Mouse (Mus musculus) kidney, adult 8-10 months (tissue): ENCODE measurements around the gene Rbm7.
"Not testable (repeated sequence)": the region's sequence is repeated elsewhere in the genome, so short reads cannot be mapped to it uniquely, and the experiment has no call there.

Source experiments
- DNase-seq, 2 experiments: peaks; one replicate each; pipeline ENCODE4 v3.0.0; 2022

Gene Rbm7

DNA sequence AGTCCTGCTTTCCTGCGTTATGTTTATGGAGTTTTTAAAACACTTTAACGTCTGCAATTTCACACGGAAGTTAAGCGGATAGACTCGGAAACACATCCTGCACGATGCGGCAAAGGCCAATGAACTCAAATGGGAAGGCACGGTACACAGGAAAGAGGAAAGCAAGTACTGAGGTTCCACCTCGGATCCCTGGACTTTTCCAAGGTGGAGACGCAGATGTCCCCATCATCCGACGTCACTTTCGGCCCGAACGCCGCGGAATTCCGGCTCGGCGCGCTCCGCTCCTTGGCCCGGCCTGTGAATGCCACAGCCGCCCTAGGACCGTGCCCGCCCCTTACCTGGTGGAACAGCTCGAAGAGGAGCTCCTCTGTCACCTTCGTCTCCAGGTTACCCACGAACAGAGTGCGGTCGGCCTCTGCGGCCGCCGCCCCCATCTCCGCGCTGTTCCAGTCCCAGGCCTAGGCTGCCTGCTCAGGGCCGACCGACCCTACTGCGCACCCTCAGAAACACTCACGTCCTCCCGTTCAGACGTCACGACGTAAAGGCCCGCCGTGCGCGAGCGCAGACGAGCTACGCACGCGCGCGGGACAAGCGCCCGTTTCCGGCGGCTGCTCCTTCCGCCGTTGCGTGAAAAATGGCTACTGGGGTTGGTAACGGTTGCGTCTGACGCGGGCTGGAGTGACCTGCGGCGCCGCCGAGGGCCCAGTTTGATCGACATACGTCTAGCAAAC, at the start of gene Rbm7, which contains the start of gene Gm5617:
Rbm7 (minus strand) TSS at position 483 of the 731 bp plus-strand sequence.
Gm5617 (plus strand) TSS at position 626 of the 731 bp plus-strand sequence.
- peak; percentile 93 to 94 for DNase-seq

DNA sequence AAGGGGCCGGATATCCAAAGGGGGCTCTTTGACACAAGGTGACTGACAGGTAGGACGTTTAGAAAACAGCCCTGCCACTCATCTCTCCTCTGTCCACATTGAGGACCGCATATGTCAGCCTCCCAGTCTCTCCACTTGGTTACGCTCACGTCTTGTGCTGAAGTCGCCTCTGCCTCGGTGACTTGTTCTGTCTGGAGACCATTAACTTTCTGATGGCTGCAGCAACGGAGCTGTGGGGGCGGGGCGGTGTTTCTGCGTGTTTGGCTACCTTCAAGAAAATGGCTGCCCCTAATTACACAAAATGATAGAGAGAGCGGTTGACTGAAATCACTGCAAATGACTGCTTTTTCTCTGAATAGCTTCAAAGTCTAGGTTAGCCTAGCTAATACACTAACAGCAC, 43.6 kb upstream of the Rbm7 start:
- DNase-seq: no peak

DNA sequence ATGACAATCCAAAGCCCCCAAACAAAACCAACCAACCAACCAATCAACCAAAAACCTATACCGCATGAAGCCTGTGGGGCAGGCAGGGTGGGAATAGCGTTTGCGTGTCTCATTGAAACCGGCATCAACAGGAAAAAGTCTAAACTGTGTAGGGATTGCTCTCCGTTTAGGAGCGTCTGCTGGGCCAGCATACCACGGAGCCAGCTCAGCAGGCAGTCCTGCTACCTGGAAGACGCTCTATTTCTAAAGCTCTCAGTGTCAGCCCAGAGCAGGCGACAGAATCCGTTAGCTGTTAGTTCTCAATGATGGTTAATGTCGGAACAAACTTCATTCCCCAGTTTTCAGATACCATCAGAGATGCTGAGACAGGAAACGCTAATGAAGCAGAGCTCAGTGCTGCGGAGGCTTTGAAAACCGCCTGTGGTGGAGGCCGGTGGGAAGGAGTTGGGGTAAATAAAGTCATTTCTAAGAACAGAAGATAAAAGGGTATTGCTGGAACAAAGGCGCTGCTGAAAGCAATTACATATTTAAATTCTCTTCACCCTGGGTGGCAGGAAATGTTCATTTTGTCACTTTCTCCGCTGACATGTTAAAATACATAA, 43.0 kb upstream of the Rbm7 start:
- DNase-seq: no peak

DNA sequence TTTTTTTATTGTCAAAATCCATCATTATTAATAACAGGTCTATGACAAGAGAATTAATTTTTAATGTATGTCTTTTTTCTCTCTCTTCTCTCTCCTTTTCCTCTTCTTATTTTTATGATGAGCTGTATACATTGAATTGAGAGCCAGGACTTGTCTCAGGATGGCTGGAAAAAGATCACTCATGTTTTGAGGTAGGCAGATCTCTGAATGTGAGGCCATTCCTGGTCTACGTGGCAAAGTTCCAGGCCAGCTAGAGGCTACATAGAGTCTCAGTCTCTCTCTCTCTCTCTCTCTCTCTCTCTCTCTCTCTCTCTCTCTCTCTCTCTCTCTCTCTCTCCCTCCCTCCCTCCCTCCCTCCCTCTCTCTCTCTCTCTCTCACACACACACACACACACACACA, 42.5 kb upstream of the Rbm7 start:
- DNase-seq: not testable (repeated sequence)

DNA sequence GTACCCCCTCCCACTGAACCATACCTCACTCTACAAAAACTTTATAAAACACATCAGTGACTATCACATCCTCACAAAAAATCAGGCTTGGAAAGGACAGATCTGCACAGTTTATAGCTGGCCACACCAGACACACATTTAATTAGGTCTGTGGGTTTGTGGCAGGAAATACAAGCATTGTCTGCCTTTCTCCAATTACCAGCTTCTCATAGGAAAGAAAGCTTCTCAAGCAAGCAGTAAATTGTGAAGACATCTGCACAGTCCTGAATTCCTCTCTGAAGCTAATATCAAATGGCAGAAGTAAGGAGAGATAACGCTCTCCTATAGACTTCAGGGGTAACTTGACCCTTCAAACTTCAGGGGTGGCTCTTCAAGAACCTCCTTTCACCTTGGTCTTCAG, 41.3 kb upstream of the Rbm7 start:
- no peak for DNase-seq

GRCm38 (mm10) chr9:48532730-48533129, 37.6 kb upstream of the Rbm7 start:
- no peak for DNase-seq

DNA sequence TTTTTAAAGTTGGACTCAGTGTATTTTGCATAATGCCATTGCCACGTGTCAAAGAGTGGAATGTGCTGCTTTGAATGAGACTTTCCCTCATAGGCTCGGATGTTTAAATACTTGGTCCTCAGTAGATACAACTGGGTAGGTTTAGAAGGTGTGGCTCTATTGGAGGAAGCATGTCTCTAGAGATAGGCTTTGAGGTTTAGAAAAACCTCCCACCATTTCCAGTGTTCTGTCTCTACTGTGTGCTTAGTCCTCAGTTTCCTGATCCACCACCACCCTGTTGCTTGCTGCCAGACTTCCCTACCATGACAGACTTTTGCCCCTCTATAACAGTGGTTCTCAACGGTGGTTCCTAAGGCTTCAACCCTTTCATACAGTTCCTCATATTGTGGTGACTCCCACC, 37.1 kb upstream of the Rbm7 start:
- no peak for DNase-seq

DNA sequence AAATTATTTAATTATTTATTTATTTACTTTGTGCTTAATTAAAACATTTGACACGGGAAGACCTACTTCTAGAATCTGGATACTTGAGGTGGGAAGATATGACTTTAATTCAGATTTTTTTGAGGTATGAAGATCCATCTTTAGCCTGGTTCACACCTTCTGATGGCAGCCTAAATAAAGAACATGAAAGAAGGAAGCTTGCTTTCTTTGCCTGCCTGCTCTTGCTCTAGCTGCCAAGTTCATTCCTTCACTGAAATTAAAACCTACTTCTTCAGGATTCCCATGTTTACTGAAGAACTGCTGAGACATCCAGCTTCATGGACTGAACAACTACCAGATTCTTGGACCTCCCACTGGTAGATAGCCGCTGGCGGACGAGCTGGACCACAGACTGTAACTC, 36.2 kb upstream of the Rbm7 start:
- DNase-seq: no peak

DNA sequence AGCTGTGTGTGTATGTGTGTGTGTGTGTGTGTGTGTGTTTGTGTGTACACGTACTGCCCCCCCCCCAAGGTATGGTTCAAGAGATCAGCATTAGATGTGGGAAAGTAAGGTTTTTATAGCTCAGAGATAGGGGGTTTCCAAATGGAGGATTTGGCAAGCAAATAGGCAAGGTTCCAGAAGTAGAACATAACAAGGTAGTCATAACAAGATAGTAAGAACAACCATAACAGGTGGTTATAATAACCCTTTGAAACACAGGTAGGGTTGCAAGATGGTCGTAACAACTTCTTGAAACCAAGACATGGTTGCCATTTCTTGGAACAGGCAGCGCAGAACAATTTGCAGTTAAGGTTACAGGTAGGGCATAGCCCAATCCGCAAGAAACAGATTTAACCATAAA, 31.4 kb upstream of the Rbm7 start:
- DNase-seq: no peak

GRCm38 (mm10) chr9:48525566-48525965, 30.5 kb upstream of the Rbm7 start:
- DNase-seq: no peak

GRCm38 (mm10) chr9:48520405-48520804, 25.3 kb upstream of the Rbm7 start:
- not testable (repeated sequence) for DNase-seq

DNA sequence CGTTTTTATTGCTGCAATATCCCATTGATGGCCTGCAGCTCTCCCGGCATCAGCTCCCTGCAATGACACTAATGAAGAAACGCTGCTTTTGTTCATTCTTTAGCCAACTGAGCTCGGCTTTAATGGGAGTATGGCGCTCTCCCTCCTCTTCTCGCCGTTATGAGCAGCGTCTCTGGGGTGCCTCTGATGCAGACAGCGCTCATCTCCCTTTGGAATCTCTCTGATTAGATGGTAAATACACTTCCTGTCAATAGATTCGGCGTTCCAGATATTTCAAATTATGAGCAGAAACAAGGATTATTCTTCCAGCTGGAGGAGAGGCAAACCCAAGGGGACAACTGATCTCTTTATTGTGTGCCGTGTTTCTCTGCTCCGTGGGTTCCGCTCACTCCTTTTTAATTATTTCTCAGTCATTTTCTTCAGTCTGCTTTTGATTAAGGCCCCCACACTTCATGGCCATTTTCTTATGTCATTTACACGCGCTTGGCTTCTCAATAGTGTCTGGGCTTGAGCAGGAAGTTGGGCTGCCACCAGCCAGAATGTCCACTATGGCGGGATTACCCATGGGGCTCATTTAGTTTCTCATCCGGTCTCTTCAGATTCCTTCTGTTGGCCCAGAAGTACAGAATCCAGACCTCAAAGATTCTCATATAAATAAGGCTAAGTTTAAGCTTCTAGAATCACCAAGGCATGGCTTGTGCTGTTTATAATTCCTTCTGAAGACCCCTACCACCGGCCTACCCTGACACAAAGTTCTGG, 22.5 kb upstream of the Rbm7 start:
- DNase-seq: no peak

DNA sequence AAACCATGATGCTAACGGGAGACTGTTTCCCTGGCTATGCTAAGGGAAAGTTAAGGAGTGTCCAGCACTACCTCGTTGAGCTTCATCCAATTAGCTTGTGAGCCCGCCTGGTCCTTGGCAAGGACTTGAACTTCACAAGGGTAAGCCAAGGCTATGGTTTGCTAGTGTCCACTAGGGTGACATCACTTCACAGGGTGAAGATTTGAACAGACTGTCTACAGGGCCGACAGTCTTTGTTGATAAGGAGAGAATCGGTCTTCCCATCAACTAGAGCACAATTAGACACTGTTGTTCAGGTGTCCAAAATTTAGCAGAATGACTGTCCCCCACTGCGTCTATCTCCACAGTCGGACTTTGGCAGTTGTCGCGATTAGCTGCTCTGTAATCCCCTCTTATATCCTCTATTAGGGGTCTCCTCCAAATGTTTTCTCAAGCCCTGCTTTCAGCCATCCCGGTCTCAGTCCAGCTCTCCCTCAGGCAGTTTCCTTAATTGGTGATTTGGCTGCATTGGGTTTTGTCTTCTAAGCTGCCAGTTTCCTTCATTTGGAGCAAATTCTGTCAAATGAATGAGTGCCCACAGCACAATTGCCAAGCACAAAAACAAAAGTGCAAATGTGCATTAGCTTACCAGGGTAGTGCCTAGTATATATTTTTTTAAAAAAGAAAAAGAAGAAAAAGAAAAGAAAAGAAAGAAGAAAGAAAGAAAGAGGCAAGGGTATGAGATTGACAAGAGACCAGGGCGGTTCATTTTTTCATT, 21.7 kb upstream of the Rbm7 start:
- DNase-seq: no peak

- DNase-seq: no peak
Observed at GRCm38 (mm10) chr9:48515332-48515731, 20.2 kb upstream of the Rbm7 start.

GRCm38 (mm10) chr9:48510134-48510533, 15.0 kb upstream of the Rbm7 start:
- no peak for DNase-seq

- DNase-seq: no peak
Observed at GRCm38 (mm10) chr9:48504741-48505365, 9.8 kb upstream of the Rbm7 start.

GRCm38 (mm10) chr9:48503001-48503400, 7.9 kb upstream of the Rbm7 start:
- DNase-seq: no peak

- no peak for DNase-seq
Observed at GRCm38 (mm10) chr9:48501192-48501591, 6.1 kb upstream of the Rbm7 start.

GRCm38 (mm10) chr9:48495548-48495932, 441 bp upstream of the Rbm7 start:
- DNase-seq: no peak

GRCm38 (mm10) chr9:48481214-48482134, 13.6 kb downstream of the Rbm7 start:
- no peak for DNase-seq

- peak; percentile 93 to 95 for DNase-seq
Observed at GRCm38 (mm10) chr9:48480411-48481213, 14.5 kb downstream of the Rbm7 start, which contains the start of gene Rexo2. Gene Rexo2, minus strand, starts transcription at chr9:48480623.
